Mouse (Mus musculus): Measurements from ENCODE around the gene Ybx2.

Ybx2 gene

GRCm38 (mm10) chr11:69965271-69966005 is 29.8 kb downstream of the Ybx2 start:
- no peak for DNase-seq

- no peak for DNase-seq
Measured at GRCm38 (mm10) chr11:69966006-69966859, 30.6 kb downstream of the Ybx2 start.

GRCm38 (mm10) chr11:69966860-69967517 is 31.4 kb downstream of the Ybx2 start:
- DNase-seq = no peak

- DNase-seq = no peak
Measured at GRCm38 (mm10) chr11:69968793-69969192, 33.2 kb downstream of the Ybx2 start.

- DNase-seq = no peak
Measured at GRCm38 (mm10) chr11:69970222-69970621, 34.6 kb downstream of the Ybx2 start.

GRCm38 (mm10) chr11:69970775-69971174 is 35.2 kb downstream of the Ybx2 start:
- DNase-seq = no peak

- DNase-seq = no peak
Measured at GRCm38 (mm10) chr11:69974907-69975306, 39.3 kb downstream of the Ybx2 start.

- no peak for DNase-seq
Measured at GRCm38 (mm10) chr11:69976271-69976670, 40.7 kb downstream of the Ybx2 start.

- DNase-seq = no peak
Measured at GRCm38 (mm10) chr11:69979827-69980195, 44.2 kb downstream of the Ybx2 start.

- peak; percentile 83 to 90 for DNase-seq
Measured at GRCm38 (mm10) chr11:69980196-69981140, 44.9 kb downstream of the Ybx2 start.

GRCm38 (mm10) chr11:69981141-69981762 is 45.7 kb downstream of the Ybx2 start, which contains the start of gene Ctdnep1:
Gene Ctdnep1 (plus strand): TSS chr11:69981156.
- no peak for DNase-seq

GRCm38 (mm10) chr11:69982225-69982624 is 46.6 kb downstream of the Ybx2 start, which contains the start of gene Elp5:
Gene Elp5 (minus strand): TSS chr11:69982517.
- DNase-seq = no peak

- DNase-seq = no peak
Measured at GRCm38 (mm10) chr11:69982877-69983276, 47.3 kb downstream of the Ybx2 start.

GRCm38 (mm10) chr11:69983377-69983776 is 47.8 kb downstream of the Ybx2 start:
- DNase-seq = no peak

GRCm38 (mm10) chr11:69984431-69984830 is 48.8 kb downstream of the Ybx2 start:
- no peak for DNase-seq

GRCm38 (mm10) chr11:69989949-69990348 is 54.4 kb downstream of the Ybx2 start:
- peak in 1 of 2 experiments; percentile 9 for DNase-seq
